Mouse (Mus musculus): ENCODE measurements around the gene Olfr229. TPM values are rescaled to one million over a fixed set of nuclear protein-coding genes. Genes with fewer than 3 reads are reported as not detected.
"Not testable (repeated sequence)": the region's sequence is repeated elsewhere in the genome, so short reads cannot be mapped to it uniquely, and the experiment has no call there.

The Olfr229 gene
- polyA plus RNA-seq (2012) = not detected in 2 replicates

GRCm38 (mm10) chr9:39907036-39907435 lies at the start of gene Olfr229:
Gene Olfr229, plus strand, starts transcription at chr9:39907336.
- TF ChIP-seq GATA1 (IDR thresholded peaks at IDR 0.05; ENCODE audit: low read length) = no peak

- no peak for TF ChIP-seq GATA1 (IDR thresholded peaks at IDR 0.05; ENCODE audit: low read length)
Measured at GRCm38 (mm10) chr9:39866122-39866521, 41.0 kb upstream of the Olfr229 start, which contains the start of gene Olfr972. Gene Olfr972, plus strand, starts transcription at chr9:39866422.

GRCm38 (mm10) chr9:39905106-39905505 lies 2.0 kb upstream of the Olfr229 start:
- no peak for TF ChIP-seq GATA1 (IDR thresholded peaks at IDR 0.05; ENCODE audit: low read length)

GRCm38 (mm10) chr9:39909939-39910338 lies 2.8 kb downstream of the Olfr229 start:
- TF ChIP-seq GATA1 (IDR thresholded peaks at IDR 0.05; ENCODE audit: low read length) = no peak

- TF ChIP-seq GATA1 (IDR thresholded peaks at IDR 0.05; ENCODE audit: low read length) = no peak
Measured at GRCm38 (mm10) chr9:39937201-39937600, 30.1 kb downstream of the Olfr229 start, which contains the start of gene Olfr974. Gene Olfr974, plus strand, starts transcription at chr9:39937501.

GRCm38 (mm10) chr9:39951946-39952345 lies 44.8 kb downstream of the Olfr229 start, which contains the start of gene Olfr975:
Gene Olfr975, minus strand, starts transcription at chr9:39952046.
- TF ChIP-seq GATA1 (IDR thresholded peaks at IDR 0.05; ENCODE audit: low read length) = no peak

GRCm38 (mm10) chr9:39961033-39961432 lies 53.9 kb downstream of the Olfr229 start, which contains the start of gene Olfr976:
Gene Olfr976, minus strand, starts transcription at chr9:39961133.
- TF ChIP-seq GATA1 (IDR thresholded peaks at IDR 0.05; ENCODE audit: low read length) = not testable (repeated sequence)

Other genes with a start within 250 kb of the Olfr229 start
- gene Olfr963, start 240.1 kb upstream of the Olfr229 start, polyA plus RNA-seq (2012) = not detected in 2 replicates
- not detected in 2 replicates for gene Olfr149, start 200.2 kb upstream of the Olfr229 start, polyA plus RNA-seq (2012)
- gene Olfr965, start 196.0 kb upstream of the Olfr229 start, polyA plus RNA-seq (2012) = not detected in 2 replicates
- not detected in 2 replicates for gene Olfr150, start 176.4 kb upstream of the Olfr229 start, polyA plus RNA-seq (2012)
- gene Olfr967, start 161.1 kb upstream of the Olfr229 start, polyA plus RNA-seq (2012) = not detected in 2 replicates
- not detected in 2 replicates for gene Olfr968, start 124.1 kb upstream of the Olfr229 start, polyA plus RNA-seq (2012)
- gene Olfr969, start 116.4 kb upstream of the Olfr229 start, polyA plus RNA-seq (2012) = not detected in 2 replicates
- gene Olfr970, start 98.5 kb upstream of the Olfr229 start, polyA plus RNA-seq (2012) = not detected in 2 replicates
- gene Olfr971, start 70.5 kb upstream of the Olfr229 start, polyA plus RNA-seq (2012) = not detected in 2 replicates
- gene Olfr972, start 40.9 kb upstream of the Olfr229 start, polyA plus RNA-seq (2012) = not detected in 2 replicates
- not detected in 2 replicates for gene Olfr974, start 30.2 kb downstream of the Olfr229 start, polyA plus RNA-seq (2012)
- not detected in 2 replicates for gene Olfr975, start 44.7 kb downstream of the Olfr229 start, polyA plus RNA-seq (2012)
- not detected in 2 replicates for gene Olfr976, start 53.8 kb downstream of the Olfr229 start, polyA plus RNA-seq (2012)
- gene Olfr978, start 84.8 kb downstream of the Olfr229 start, polyA plus RNA-seq (2012) = not detected in 2 replicates
- gene Olfr979, start 96.1 kb downstream of the Olfr229 start, polyA plus RNA-seq (2012) = not detected in 2 replicates
- not detected in 2 replicates for gene Olfr980, start 102.2 kb downstream of the Olfr229 start, polyA plus RNA-seq (2012)
- not detected in 2 replicates for gene Olfr981, start 114.1 kb downstream of the Olfr229 start, polyA plus RNA-seq (2012)
- gene Olfr982, start 166.5 kb downstream of the Olfr229 start, polyA plus RNA-seq (2012) = not detected in 2 replicates
- not detected in 2 replicates for gene Olfr983, start 186.3 kb downstream of the Olfr229 start, polyA plus RNA-seq (2012)
- gene Olfr984, start 206.9 kb downstream of the Olfr229 start, polyA plus RNA-seq (2012) = not detected in 2 replicates
- gene Olfr985, start 222.8 kb downstream of the Olfr229 start, polyA plus RNA-seq (2012) = not detected in 2 replicates
- gene Tmem225, start 240.8 kb downstream of the Olfr229 start, polyA plus RNA-seq (2012) = not detected in 2 replicates

Measured in G1E-ER4 (cell line).